Mouse (Mus musculus) kidney, adult 2 months (tissue): ENCODE data around the gene Sim2. TPM values are rescaled to one million over a fixed set of nuclear protein-coding genes. Genes with fewer than 3 reads are reported as not detected.
A peak's percentile ranks its signal among the peaks of the same experiment; 100 is the strongest.

Experiments used
- DNase-seq: peaks from one replicate; pipeline ENCODE4 v3.0.0; 2021
- H3K27ac ChIP-seq: fragments of 200-500 bp; 2 replicates; pipeline ENCODE4 v1.5.1; 2012; ENCODE audit warnings: low read depth, low read length, control low read depth, inconsistent platforms; ENCODE audit not compliant: insufficient read depth
- H3K27me3 ChIP-seq: fragments of 200-500 bp; replicated peaks from 2 replicates; pipeline ENCODE4 v1.6.1; 2012; ENCODE audit warnings: mild to moderate bottlenecking, moderate library complexity, low read length, inconsistent platforms; ENCODE audit not compliant: control insufficient read depth, insufficient read depth
- H3K36me3 ChIP-seq: fragments of 200-500 bp; 2 replicates; pipeline ENCODE4 v1.6.1; 2012; ENCODE audit warnings: mild to moderate bottlenecking, moderate library complexity, low read length, inconsistent platforms; ENCODE audit not compliant: control insufficient read depth, insufficient read depth
- H3K4me1 ChIP-seq: fragments of 200-500 bp; 2 replicates; pipeline ENCODE4 v1.6.1; 2011; ENCODE audit warnings: low read length; ENCODE audit not compliant: control insufficient read depth, insufficient read depth
- H3K4me3 ChIP-seq: fragments of 200-500 bp; 2 replicates; pipeline ENCODE4 v1.5.1; 2011; ENCODE audit warnings: mild to moderate bottlenecking, low read depth, low read length, control low read depth; ENCODE audit not compliant: insufficient read depth
- CTCF ChIP-seq: fragments of 200-500 bp; conservative IDR thresholded peaks from 2 replicates; pipeline ENCODE4 v1.5.1; 2011; ENCODE audit warnings: low read depth, mild to moderate bottlenecking, control low read depth, low read length, moderate library complexity, mixed read lengths; ENCODE audit not compliant: insufficient read depth, insufficient read length
- POLR2A ChIP-seq: fragments of 200-500 bp; IDR thresholded peaks from one replicate; pipeline ENCODE4 v1.6.1; 2011; ENCODE audit warnings: low read depth, low read length, control low read depth
- WGBS: fragments of 180-500 bp; shearing (Covaris S2); methylation state at CpG from one replicate; pipeline ENCODE4 v1.1.7; 2018; 5-methylcytosine and 5-hydroxymethylcytosine counted together
- polyA plus RNA-seq: library from polyadenylated mRNA; depleted of rRNA; stranded (reverse); fragments of >200 nt; gene quantifications from 2 replicates; pipeline ENCODE4 v1.2.3, GENCODE M21; 2012

The Sim2 gene
- polyA plus RNA-seq, 1 experiment: 8.1 TPM

DNA sequence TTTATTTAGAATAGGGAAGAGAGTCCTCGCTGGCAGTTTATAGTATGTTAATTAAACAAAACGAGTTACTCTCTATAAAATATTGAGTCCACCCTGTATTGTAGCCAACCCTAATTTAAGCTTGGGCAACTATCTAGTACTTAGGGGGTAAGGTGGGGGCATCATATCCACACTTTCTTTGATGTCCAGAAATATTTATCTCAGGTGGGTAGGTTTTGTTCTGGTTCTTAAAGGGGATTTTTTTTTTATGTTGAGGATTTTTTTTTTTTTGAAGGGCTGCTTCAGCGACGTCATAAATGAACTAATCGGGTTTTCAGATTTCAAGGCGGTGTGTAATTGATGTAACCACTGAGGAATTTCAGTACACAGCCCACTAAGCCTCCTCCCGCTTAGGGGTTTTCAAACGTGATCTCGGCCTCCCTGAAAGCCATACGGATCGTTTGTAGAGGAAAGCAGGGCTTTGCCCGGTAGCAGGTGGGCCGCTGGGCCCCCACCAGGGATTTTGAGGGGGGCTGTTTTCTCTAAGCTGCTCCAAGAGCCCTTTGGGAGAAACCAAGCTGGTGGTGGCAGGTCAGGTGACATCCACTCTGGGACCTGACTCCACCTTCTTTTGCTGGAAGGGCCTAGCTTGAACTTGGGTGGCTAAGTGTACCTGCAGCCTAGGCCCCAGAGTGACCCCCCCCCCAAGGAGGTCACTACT lies 4.7 kb upstream of the Sim2 start:
- Histone ChIP-seq H3K27me3 (peaks cover 7% of the 10 kb centered on the region), H3K27ac (peak overlapping the region; percentile 36; the same call in 1 of the 2 replicates), H3K36me3 (no peaks in the 10 kb centered on the region), H3K4me3 (no peak overlapping the region), H3K4me1 (no peaks in the 10 kb centered on the region)
- TF ChIP-seq POLR2A: no peak
- no peak for TF ChIP-seq CTCF
- WGBS: 12% methylated on average over 13 of the region's 13 CpGs
- no peak for DNase-seq

DNA sequence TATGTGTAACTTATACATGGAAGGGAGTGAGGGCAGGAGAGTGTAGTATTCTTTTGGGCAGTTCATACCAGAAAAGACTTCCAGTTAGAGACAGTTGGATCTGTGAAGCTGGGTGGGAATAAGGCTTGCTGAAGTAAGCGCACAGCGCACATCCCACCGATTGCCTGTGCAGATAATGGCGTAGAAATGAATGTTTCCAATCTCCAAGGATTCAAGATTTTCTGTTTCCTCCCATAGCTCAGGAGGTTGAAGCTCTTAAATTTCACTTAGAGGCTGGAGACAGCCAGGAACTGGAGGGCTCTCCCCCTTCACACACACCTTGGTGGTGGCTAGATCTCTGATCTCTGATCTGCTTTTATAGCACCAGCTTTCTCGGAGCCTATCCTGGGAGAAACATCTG lies 3.1 kb upstream of the Sim2 start:
- Histone ChIP-seq H3K36me3 (no peaks in the 10 kb centered on the region), H3K4me3 (no peak overlapping the region), H3K27me3 (peaks cover 14% of the 10 kb centered on the region), H3K4me1 (no peaks in the 10 kb centered on the region), H3K27ac (peak overlapping the region; percentile 9; the same call in 1 of the 2 replicates)
- 30% methylated on average over 5 of the region's 5 CpGs for WGBS
- DNase-seq: no peak
- no peak for TF ChIP-seq POLR2A
- no peak for TF ChIP-seq CTCF

DNA sequence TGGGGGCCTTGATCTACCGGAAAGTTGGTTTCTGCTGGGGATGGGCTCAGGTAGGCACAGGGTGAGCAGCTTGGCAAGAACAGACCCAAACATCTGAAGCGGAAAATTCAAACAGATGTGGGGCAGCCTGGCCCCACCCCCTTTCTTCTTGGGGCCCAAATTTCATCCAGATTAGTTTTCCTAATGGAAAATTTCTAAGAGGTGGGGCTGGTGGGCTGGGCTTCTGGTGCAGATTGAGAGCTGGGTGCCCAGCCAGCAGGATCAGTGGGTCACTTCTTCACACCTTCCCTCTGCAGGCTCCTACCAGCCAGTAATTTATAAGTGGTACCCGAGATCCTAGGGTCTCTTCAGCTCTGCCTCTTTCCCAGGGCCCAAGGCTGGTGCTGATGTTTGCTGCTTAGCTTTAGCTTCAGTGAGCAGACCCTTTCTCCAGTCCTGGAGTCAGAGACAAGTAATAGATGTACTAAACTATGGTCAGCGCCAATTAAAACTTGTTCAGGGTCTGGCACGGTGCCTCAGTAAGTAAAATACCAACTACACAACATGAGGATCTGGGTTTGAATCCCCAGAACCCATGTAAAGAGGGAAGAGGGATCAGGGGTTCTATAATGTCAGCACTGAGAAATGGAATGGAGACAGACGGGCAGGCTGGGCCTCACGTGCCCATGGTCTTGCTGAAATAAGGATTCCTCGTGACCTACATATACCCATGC lies 2.6 kb upstream of the Sim2 start:
- no peak overlapping the region for H3K4me3 ChIP-seq

DNA sequence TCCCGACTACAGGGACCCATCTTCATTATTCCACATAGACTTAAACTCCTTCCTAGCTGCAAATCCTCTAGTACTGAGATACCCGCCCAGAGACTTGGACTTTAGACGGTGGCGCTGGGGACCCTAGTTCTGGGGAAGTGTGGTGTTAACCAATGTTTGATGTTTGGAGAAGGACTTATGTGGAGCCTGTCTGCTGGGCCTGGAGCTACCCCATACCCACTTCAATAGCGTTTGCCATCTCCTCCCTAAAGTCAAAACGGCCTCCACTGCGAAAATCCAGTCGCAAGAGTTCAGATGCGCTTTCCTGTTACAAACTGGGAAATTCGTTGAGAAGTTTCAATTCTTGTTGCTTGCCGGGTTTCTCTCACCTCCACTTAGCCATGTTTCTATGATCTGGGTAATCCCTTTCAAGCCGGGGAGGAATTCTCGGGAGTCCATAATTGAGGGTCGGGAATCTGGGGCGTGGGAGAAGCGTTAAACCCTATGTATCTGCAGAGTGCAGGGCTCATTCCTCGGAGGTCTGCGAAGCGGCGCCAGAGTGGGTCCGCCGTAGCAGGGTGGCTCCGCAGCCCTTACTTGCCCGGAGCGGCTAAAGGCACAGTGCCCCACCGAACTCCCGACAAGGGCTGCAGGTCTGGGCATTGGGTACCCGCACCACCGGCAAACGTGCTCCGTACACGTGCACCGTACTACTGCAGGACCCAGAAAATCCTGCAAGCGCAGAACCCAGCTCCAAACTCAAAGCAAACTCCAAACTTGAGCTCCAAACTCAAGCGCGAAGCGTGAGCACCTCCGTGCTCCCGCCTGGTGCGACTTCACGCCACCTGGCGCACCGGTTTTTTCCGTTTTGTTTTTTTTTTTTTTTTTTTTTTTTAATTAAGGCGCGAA lies 1.5 kb upstream of the Sim2 start:
- DNase-seq: no peak
- H3K27ac ChIP-seq: peak overlapping the region; percentile 24; the same call in 1 of the 2 replicates
- WGBS: 7% methylated on average over 46 of the region's 46 CpGs
- H3K4me1 ChIP-seq: no peaks in the 10 kb centered on the region
- TF ChIP-seq POLR2A: no peak
- no peaks in the 10 kb centered on the region for H3K36me3 ChIP-seq
- H3K4me3 ChIP-seq: no peak overlapping the region
- peaks cover 20% of the 10 kb centered on the region for H3K27me3 ChIP-seq

More for the DNA sequence above, 2.6 kb upstream of the Sim2 start:
- peak; percentile 55 for DNase-seq
- WGBS: 26% methylated on average over 8 of the region's 8 CpGs
- Histone ChIP-seq H3K4me1 (no peaks in the 10 kb centered on the region), H3K36me3 (no peaks in the 10 kb centered on the region), H3K27me3 (peaks cover 17% of the 10 kb centered on the region), H3K27ac (peak overlapping the region; percentile 64)
- TF ChIP-seq CTCF: no peak

DNA sequence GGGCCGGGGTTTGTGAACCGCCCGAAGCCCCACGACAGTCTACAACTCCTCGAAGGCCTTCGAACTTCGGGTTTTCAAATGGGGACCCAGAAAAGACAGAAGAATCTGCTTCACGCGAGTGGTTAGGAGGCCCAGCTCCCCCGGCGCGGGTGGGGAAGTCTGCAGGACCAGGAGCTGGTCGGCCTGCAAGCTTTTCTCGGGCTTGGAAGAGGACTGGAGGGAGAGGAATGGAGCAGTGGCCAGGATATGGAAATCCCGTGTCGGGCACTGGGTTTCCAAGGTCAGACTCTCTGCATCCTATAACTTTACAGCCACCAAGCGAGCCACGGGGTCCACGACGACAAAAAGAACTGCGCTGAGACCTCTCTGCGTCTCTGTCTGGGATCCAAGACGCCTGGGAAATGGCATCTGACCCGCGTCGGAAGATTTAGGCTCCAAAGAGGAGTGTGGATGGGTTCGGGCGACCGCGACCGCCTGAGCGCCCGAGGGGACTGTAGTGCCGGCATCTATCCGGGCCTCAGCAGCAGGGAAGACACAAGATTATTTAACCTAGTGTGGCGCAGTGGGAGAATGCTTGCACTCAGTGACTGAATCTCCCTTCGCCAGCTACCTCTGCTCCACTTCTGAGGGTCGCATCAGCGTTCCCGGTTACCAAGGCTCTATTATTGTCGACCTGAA lies 744 bp upstream of the Sim2 start:
- no peak for DNase-seq
- Histone ChIP-seq H3K27me3 (peaks cover 20% of the 10 kb centered on the region), H3K27ac (peak overlapping the region; percentile 65; the same call in 1 of the 2 replicates), H3K36me3 (no peaks in the 10 kb centered on the region), H3K4me3 (peak overlapping the region; percentile 58), H3K4me1 (no peaks in the 10 kb centered on the region)
- 4% methylated on average over 41 of the region's 41 CpGs for WGBS
- TF ChIP-seq POLR2A: no peak
- no peak for TF ChIP-seq CTCF

DNA sequence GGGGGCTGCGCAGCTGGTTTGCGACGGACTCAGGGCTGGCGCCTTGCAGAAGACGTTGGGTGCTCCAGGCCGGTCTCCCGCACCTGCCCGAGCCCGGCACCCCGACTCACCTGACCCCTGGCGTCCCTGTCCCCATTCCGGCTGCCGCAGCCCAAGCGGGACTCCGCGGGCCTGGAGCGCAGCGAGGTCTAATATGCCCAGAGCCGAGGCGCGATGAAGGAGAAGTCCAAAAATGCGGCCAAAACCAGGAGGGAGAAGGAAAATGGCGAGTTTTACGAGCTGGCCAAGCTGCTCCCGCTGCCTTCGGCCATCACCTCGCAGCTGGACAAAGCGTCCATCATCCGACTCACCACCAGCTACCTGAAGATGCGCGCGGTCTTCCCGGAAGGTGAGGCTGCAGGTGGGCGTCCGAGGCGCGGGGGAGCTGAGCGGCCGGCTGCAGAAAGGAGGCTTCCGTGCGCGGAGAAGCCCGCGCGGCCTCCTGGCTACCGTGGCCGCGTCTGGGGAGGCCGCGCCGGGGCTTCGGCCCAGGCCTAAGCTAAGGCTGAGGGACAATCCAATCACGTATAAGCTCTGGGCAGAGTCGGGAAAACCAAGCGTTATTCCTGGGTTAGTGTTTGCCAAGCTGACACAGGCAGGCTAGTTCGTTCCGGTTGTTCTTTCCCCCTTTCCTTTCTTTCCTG lies 1.0 kb downstream of the Sim2 start:
- TF ChIP-seq CTCF (no peak), POLR2A (no peak)
- Histone ChIP-seq H3K4me3 (peak overlapping the region; percentile 58), H3K4me1 (no peaks in the 10 kb centered on the region), H3K27me3 (peaks cover 20% of the 10 kb centered on the region), H3K27ac (peak overlapping the region; percentile 63), H3K36me3 (no peaks in the 10 kb centered on the region)
- DNase-seq: no peak
- 3% methylated on average over 57 of the region's 57 CpGs for WGBS
